Mouse (Mus musculus) frontal cortex, postnatal 14 days (tissue): ENCODE data around the gene Tnni2.
"Not testable (repeated sequence)": the region's sequence is repeated elsewhere in the genome, so short reads cannot be mapped to it uniquely, and the experiment has no call there.

Experiments used
- DNase-seq, 2 experiments: peaks; one replicate each; pipeline ENCODE4 v3.0.0; 2022; ENCODE audit warnings: low spot score in 2 of 2

Gene Tnni2

GRCm38 (mm10) chr7:142441585-142441984 is at the start of gene Tnni2:
Tnni2 (plus strand) TSS chr7:142441808.
- no peak for DNase-seq

- no peak for DNase-seq
Observed at GRCm38 (mm10) chr7:142393191-142393590, 48.4 kb upstream of the Tnni2 start.

- no peak for DNase-seq
Observed at GRCm38 (mm10) chr7:142394261-142395190, 47.1 kb upstream of the Tnni2 start.

GRCm38 (mm10) chr7:142395472-142395871 is 46.1 kb upstream of the Tnni2 start:
- no peak for DNase-seq

GRCm38 (mm10) chr7:142396611-142397010 is 45.0 kb upstream of the Tnni2 start:
- no peak for DNase-seq

- no peak for DNase-seq
Observed at GRCm38 (mm10) chr7:142398052-142398451, 43.6 kb upstream of the Tnni2 start.

GRCm38 (mm10) chr7:142399250-142399649 is 42.4 kb upstream of the Tnni2 start:
- no peak for DNase-seq

GRCm38 (mm10) chr7:142400112-142400749 is 41.4 kb upstream of the Tnni2 start:
- no peak for DNase-seq

- no peak for DNase-seq
Observed at GRCm38 (mm10) chr7:142400750-142401142, 40.9 kb upstream of the Tnni2 start.

- DNase-seq: no peak
Observed at GRCm38 (mm10) chr7:142403591-142403990, 38.0 kb upstream of the Tnni2 start.

GRCm38 (mm10) chr7:142405134-142405533 is 36.5 kb upstream of the Tnni2 start:
- not testable (repeated sequence) for DNase-seq

- no peak for DNase-seq
Observed at GRCm38 (mm10) chr7:142407935-142408334, 33.7 kb upstream of the Tnni2 start.

GRCm38 (mm10) chr7:142408686-142409085 is 32.9 kb upstream of the Tnni2 start:
- DNase-seq: no peak

- no peak for DNase-seq
Observed at GRCm38 (mm10) chr7:142409603-142410002, 32.0 kb upstream of the Tnni2 start.

- no peak for DNase-seq
Observed at GRCm38 (mm10) chr7:142413285-142413684, 28.3 kb upstream of the Tnni2 start.

- no peak for DNase-seq
Observed at GRCm38 (mm10) chr7:142415314-142415713, 26.3 kb upstream of the Tnni2 start.

- no peak for DNase-seq
Observed at GRCm38 (mm10) chr7:142416225-142416624, 25.4 kb upstream of the Tnni2 start.

- DNase-seq: no peak
Observed at GRCm38 (mm10) chr7:142418027-142418426, 23.6 kb upstream of the Tnni2 start.

GRCm38 (mm10) chr7:142418679-142419078 is 22.9 kb upstream of the Tnni2 start:
- DNase-seq: no peak

- DNase-seq: no peak
Observed at GRCm38 (mm10) chr7:142419887-142420286, 21.7 kb upstream of the Tnni2 start.

GRCm38 (mm10) chr7:142421826-142422225 is 19.8 kb upstream of the Tnni2 start:
- DNase-seq: no peak

GRCm38 (mm10) chr7:142425641-142426213 is 15.9 kb upstream of the Tnni2 start:
- no peak for DNase-seq

- DNase-seq: no peak
Observed at GRCm38 (mm10) chr7:142428213-142428612, 13.4 kb upstream of the Tnni2 start.
